Mouse (Mus musculus): ENCODE measurements around the gene H2afz.

GRCm38 (mm10) chr3:137862600-137862999 lies 1.7 kb upstream of the H2afz start:
- TF ChIP-seq POLR2A (IDR thresholded peaks at IDR 0.05; ENCODE audit: low read depth, low read length) (no peak), CTCF (IDR thresholded peaks at IDR 0.05; ENCODE audit: extremely low read depth, insufficient read length, insufficient replicate concordance, low read depth, low read length) (no peak)
